Mouse (Mus musculus) layer of hippocampus, adult 2 months (tissue): ENCODE results near the gene Glis1. TPM values are rescaled to one million over a fixed set of nuclear protein-coding genes. Genes with fewer than 3 reads are reported as not detected.
A peak's percentile ranks its signal among the peaks of the same experiment; 100 is the strongest.

Experiments
- DNase-seq, 2 experiments: peaks; one replicate each; pipeline ENCODE4 v3.0.0; 2022; ENCODE audit warnings: low spot score in 2 of 2
- H3K27ac ChIP-seq: fragments of 200-600 bp; 2 replicates; pipeline ENCODE4 v1.8.1; 2022
- H3K4me3 ChIP-seq: fragments of 200-600 bp; 2 replicates; pipeline ENCODE4 v1.8.1; 2022; ENCODE audit warnings: mild to moderate bottlenecking
- CTCF ChIP-seq: fragments of 200-600 bp; conservative IDR thresholded peaks from 2 replicates; pipeline ENCODE4 v1.8.1; 2022; ENCODE audit warnings: antibody characterized with exemption, mild to moderate bottlenecking, moderate library complexity
- long read RNA-seq, 2 experiments: library from polyadenylated mRNA; stranded (forward); transcript quantifications; one replicate each; pipeline ENCODE4 v2.0.0; 2021; ENCODE audit warnings: borderline mapping rate in 2 of 2
- total RNA-seq, 2 experiments: library from RNA; stranded (reverse); gene quantifications; 2 replicates each; pipeline ENCODE4 v1.2.3; 2021

Glis1 gene
- total RNA-seq, result 1 to 10 TPM in 1 of 2 experiments, under 1 TPM in 1; 0.64 to 2.5 TPM
- long read RNA-seq, experiment 1, partial matches to known transcripts, result 0 of 1 reads
- long read RNA-seq, experiment 1, other reads (novel, unspliced or antisense), result 1 of 1 reads
- long read RNA-seq, experiment 2, result 0 reads

DNA sequence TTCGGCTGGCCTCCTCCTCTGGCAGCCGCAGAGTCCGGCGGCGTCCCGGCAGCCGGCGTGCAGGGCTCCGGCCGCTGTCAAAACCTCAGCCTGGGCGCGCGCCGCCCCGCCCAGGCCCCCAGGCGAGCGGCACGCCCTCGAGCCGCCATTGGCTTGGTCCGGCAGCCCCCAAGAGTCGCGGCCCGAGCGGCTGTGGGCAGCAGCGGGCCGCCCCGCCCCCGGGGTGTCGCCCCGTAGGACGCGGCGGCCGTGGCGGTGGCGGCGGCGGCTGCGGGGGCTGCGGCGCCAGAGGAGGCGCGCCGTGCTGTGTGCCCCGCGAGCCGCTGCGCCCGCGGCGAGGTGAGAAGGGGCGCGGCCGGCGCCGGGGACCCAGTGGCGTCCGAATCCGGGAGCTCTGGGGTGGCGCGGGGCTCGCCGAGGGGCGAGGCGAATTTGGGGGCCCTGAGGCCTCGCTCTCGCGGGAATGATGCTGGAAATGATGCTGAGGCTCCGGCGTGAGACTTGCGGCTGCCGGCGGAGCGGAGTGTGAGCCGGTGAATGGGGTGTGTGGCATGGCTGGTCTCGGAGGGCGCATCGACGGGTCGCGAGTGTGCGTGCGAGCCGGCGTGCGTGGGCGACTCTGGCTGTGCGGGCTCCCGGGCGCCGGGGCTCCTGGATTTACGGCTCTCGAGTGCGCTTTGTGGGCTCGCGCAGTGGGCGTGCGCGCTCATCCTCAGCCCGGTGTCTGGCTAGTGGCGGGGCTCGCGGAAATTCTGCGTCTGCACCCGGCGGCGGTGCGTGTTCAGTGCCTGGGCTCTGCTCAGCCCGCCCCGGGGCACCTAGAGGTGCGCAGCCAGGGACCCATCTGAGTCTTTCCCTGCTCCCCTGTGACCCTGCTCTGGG, at the start of gene Glis1:
Gene Glis1, plus strand, starts transcription at position 236 of the 882 bp plus-strand sequence.
- Histone ChIP-seq H3K27ac (peak within 1 kb of the TSS; percentile 64; the same call in 1 of the 2 replicates), H3K4me3 (peak within 1 kb of the TSS; percentile 65)
- TF ChIP-seq CTCF, result no peak
- DNase-seq, result peak in 1 of 2 experiments; percentile 25

DNA sequence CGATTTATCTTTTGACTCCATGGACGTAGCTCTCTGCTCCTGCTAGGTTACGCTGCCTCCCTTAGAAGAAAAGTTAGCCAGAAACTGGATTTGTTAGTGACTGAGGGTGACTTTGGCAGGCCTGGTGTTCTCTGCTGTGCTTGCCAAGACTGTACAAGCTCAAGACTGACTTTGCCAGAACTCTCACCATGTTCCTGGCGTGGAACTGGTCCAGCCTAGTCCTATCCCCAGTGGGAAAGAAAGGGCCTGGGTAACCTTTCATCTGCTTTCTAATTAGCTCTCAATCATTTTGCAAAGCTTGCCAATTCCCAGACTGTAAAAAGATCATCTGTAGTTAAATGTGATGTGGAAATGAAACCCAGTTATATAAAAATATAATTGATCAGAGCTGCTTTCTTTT, 47.4 kb upstream of the Glis1 start:
- TF ChIP-seq CTCF, result no peak
- Histone ChIP-seq H3K27ac (peak overlapping the region; percentile 71), H3K4me3 (no peak overlapping the region)
- DNase-seq, result peak; percentile 18 to 32

DNA sequence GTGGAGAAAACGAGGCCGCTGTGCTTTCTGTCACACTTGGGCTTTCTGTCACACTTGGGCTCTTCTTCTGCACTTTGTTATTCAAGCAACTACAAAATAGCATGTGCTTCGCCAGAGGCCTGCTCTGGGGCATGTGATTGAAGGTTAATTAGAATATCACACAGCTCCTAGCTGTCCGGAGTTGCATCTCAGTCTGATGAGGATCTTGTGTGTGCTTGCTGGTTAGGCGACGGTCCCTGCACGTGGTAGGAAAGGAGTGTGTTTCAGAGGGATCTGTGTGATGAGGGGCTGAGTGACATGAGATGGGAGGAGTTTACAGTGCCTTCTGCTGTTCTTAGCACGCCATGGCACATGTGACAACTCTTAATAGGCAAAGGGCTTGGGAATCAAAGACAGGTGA, 46.9 kb upstream of the Glis1 start:
- H3K4me3 ChIP-seq, result no peak overlapping the region
- DNase-seq, result no peak
- peak overlapping the region; percentile 71 for H3K27ac ChIP-seq
- TF ChIP-seq CTCF, result no peak

DNA sequence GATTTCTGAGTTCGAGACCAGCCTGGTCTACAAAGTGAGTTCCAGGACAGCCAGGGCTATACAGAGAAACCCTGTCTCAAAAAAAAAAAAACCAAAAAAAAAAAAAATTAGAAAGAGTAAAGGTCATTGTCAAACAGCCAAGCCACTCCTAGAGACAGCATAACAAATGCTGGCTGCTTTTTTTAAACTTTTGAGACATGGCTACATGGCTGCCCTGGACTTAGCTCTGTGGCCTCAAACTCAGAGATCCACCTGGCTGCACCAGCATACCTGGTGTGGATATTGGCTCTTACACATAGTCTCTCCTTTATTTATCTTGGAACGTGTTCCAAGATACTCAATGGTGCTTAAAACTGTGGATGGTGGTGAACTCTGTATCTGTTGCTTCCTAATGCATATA, 46.1 kb upstream of the Glis1 start:
- Histone ChIP-seq H3K27ac (no peak overlapping the region), H3K4me3 (no peak overlapping the region)
- DNase-seq, result no peak
- TF ChIP-seq CTCF, result no peak

DNA sequence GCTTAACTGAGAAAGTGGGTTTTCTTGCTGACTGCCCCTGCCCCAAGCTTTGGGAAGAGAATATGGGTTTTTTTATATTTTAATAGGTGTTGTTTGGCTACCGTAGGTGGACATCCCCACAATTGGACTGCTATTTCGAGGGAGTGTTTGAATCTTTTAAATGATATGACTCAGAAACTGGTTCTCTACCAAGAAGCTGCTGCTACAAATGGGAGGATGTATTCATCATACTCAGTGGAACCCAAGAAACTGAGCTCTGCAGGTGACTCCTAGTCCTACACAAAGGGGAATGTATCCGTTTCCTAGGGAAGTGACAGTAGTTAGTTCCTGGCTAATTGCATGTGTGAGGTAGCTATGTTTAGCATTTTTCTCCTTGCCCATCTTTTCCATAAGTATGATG, 45.0 kb upstream of the Glis1 start:
- TF ChIP-seq CTCF, result no peak
- H3K4me3 ChIP-seq, result no peak overlapping the region
- DNase-seq, result no peak
- no peak overlapping the region for H3K27ac ChIP-seq

DNA sequence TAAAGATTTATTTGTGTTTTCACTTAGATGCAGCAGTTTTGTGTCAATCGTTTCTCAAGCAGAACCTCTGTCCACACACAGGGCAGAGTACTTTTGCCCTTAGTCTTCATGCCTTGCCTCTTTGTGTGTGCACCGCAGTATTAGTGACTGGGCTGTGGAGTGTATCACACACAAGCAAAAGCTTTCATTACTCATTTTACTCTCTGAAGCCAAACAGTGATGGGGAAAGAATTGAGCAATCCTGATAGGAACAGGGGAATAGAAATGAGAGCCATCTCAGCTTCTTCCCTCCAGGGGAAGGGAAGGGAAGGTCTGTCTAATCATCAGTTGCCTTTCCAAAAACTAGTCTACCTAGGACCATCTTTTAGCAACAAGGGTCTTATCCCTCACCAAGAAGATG, 40.6 kb upstream of the Glis1 start:
- Histone ChIP-seq H3K27ac (no peak overlapping the region), H3K4me3 (no peak overlapping the region)
- no peak for DNase-seq
- TF ChIP-seq CTCF, result no peak

DNA sequence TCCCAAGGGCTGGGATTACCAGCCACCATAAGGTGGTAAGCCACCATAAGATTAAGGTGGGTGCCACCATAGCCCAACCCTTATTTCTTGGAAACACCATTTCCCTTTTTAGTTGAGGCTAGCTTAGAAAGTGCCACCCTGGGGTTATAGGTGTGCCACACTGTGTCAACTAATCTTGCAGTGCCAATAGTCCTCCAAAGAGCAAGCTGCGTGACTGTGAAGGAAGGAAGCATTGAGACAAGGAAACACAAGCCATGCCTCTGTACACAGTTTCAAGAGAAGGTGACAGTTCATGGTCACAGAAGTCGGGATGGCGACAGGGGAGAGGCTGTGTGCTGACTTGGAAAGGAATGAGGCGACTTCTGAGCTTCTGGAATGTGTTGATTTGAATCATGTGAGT, 14.2 kb upstream of the Glis1 start:
- TF ChIP-seq CTCF, result no peak
- H3K27ac ChIP-seq, result no peak overlapping the region
- no peak overlapping the region for H3K4me3 ChIP-seq
- no peak for DNase-seq

DNA sequence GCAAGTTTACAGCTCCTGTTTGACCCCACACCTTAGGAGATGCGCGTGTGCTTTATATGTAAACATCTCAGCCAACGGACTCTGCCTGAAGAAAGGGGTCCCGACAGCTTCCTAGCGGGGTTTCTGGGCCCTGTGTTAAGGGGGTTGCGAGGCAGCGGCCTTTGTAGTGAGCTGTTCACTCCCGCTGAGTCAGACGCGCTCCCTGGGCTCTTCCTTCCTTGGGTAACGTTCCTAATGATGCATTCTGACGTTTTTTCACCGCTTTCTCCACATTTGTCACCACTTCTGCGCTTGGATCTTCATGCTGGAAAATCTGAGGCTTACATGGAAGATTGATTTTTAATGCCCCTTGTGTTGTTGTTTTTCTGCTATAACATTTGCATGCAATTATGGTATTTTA, 12.7 kb upstream of the Glis1 start:
- DNase-seq, result no peak
- TF ChIP-seq CTCF, result no peak
- H3K27ac ChIP-seq, result no peak overlapping the region
- H3K4me3 ChIP-seq, result no peak overlapping the region

DNA sequence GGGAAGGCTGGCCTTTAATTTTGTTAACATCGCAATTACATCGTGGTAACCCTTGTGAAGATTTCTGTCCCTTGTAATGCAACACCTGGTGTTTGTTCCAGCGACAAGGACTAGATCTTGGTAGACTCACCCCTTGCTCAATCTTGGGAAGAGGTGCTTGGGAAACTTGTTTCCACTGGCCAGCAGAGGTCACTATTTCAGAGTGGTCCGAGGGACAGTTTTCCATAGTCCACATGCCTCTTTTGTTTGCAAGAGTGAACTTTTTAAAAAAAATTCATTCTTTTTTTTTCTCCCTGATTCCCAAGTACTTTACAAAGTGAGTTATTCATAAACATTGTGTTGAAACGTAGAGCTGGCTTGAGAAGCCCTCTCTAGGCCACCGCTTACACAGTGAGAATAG, 12.2 kb upstream of the Glis1 start:
- DNase-seq, result peak in 1 of 2 experiments; percentile 27
- TF ChIP-seq CTCF, result peak; percentile 82
- no peak overlapping the region for H3K27ac ChIP-seq
- H3K4me3 ChIP-seq, result no peak overlapping the region

DNA sequence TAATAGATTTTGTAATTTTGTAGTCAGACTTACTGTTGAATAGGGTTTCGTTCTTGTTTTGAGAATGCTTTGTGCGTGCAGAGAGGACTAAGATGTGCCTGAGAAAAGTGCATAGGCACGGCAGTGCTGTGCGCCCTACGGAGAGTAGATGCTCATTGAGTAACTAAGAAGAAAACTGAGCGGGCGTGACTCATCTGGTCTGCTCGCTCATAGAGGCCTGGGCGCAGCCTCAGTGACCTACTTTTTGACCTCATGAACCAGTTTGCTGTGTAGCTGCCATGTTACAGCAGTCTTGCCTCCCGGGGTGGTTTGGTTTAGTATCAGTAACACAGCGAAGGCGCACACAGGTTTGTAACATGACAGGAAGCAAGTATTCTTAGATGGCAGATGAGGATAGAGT, 8.8 kb upstream of the Glis1 start:
- no peak overlapping the region for H3K4me3 ChIP-seq
- DNase-seq, result no peak
- H3K27ac ChIP-seq, result no peak overlapping the region
- no peak for TF ChIP-seq CTCF

DNA sequence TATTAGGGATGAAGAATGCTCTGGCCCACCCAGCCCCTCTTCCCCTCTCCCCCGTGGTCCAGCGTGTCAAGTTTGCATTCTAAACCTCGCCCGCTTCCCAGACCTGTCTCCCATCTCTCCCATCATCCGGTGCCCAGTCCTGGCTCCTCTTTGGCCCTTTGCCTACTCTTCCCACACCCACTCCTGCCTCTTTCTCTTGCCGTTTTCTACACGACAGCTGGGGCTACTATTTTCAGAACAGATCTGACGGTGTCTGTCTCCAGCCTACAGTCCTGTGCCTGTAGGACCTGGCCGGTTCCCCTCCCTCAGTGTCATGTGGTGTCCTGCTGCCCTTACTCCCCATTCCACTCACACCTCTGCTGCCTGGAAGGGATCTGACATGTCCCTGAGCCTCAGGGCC, 7.8 kb upstream of the Glis1 start:
- Histone ChIP-seq H3K27ac (no peak overlapping the region), H3K4me3 (no peak overlapping the region)
- peak in 1 of 2 experiments; percentile 18 for DNase-seq
- no peak for TF ChIP-seq CTCF

DNA sequence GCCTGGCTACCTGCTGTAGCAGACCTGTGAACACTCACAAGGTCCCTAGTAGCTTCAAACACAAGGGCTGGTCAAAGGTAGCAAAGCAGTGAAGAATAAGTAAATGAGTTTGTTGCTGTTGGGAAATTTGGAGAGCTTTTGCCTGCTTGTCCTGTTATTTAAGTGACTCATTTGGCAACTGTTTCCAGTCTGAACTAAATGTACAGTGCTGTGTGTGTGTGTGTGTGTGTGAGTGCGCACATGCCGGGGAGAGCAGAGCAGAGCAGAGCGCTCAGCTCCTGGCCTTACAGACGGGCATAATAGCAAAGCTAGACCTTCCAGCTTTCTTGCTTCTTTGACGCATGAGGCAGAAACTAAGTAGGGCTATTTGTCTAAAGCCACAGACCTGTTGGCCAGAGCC, 1.7 kb upstream of the Glis1 start:
- H3K27ac ChIP-seq, result no peak overlapping the region
- no peak for TF ChIP-seq CTCF
- DNase-seq, result peak; percentile 44 to 55
- H3K4me3 ChIP-seq, result no peak overlapping the region

DNA sequence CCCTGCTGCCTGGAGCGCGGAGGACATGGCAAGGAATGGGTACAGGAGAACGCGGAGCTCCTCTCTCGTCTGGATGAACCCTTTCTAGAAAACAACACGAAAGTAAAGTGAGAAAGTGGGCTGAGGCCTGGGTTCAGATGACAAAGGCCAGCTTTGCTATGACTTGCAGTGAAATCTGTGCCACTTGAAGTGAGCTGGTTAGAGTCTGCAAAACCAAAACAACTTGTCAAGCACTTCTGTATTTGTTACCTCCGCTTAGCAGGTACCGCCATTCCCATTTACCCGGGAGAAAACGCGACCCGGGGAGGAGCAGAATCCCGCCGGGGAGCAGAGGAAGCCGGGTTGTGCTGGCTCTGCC, 414 bp upstream of the Glis1 start:
- H3K27ac ChIP-seq, result no peak overlapping the region
- H3K4me3 ChIP-seq, result peak overlapping the region; percentile 65
- no peak for DNase-seq
- TF ChIP-seq CTCF, result no peak
